Mouse (Mus musculus) monocyte, adult 5-6 weeks (primary cell): ENCODE measurements around the gene Spaca3. TPM values are rescaled to one million over a fixed set of nuclear protein-coding genes. Genes with fewer than 3 reads are reported as not detected.

ENCODE experiments used
- ATAC-seq: fragments of 153-309, 156-312 bp; replicated peaks from 2 replicates; pipeline ENCODE4 v1.8.0; 2017; ENCODE audit warnings: mild to moderate bottlenecking; ENCODE audit not compliant: low TSS enrichment, insufficient number of reproducible peaks, severe bottlenecking, poor library complexity, low FRiP score
- total RNA-seq: library from RNA; stranded (forward); fragments of 200-1000, 200-491, 200-594 nt; gene quantifications from 3 replicates; pipeline ENCODE4 v1.2.3, GENCODE M21; 2017

Spaca3 gene
- total RNA-seq, 1 experiment from 2014 or later = not detected

DNA sequence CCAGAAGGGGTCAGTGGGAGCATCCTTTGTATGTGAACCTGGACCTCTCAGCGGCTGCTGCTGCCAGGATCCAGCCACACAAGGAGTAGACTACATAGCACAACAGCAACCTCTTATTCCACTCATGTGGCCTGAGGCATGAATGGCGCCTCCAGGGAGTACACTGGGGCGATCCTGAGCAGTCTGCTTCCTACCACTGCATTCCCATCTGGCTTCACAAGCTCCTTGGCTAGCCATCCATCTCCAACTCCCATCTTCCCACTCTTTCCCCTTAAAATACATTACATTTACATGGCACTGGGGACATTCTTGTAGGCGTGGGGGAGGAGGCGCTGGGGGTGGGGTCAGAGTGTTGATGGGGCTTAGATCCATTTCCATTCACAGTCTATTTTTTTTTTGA, 54.6 kb downstream of the Spaca3 start:
- no peak for ATAC-seq

DNA sequence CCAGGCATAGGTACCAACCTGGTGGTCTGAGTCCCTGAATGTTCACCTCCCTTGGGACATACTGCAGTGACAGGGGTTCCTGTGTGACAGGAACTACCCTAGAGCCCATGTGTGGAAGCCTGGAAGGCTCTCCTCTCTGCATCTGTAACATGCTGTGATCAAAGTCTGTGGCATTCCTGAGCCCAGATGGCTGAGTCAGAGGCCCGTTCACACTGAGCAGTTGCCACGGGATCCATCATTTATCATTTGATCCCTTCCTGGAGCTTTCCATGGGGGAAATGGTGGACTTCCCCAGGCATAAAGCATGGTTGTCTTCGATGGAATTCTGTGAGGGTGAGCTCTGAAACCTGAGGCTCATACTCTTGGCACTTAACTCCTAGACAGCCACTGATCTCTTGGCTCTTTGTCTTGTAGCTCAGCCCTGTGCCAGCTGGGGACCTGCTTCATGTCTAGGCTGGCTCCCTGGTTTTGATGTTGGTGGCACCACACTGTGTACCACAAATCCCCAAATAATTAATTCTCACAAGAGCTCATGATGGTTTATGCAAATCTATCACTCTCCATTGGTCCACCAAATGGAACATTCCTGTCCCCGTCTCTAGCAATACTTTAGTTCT, 55.4 kb downstream of the Spaca3 start:
- no peak for ATAC-seq

Other genes starting within 250 kb of the Spaca3 start
- gene Myo1d, start 78.3 kb upstream of the Spaca3 start, total RNA-seq = 1.4 to 7.4 TPM (median 4.5 TPM) in 3 replicates
- gene Tmem98, start 48.2 kb upstream of the Spaca3 start, total RNA-seq = not detected in 3 replicates